Mouse (Mus musculus) heart, postnatal 0 days (tissue): ENCODE data around the gene Numb. TPM values are rescaled to one million over a fixed set of nuclear protein-coding genes. Genes with fewer than 3 reads are reported as not detected.

Experiments used
- ATAC-seq: fragments of 200-750 bp; cut with Nextera tagmentation; 2 replicates; pipeline ENCODE4 v1.8.0; 2017; ENCODE audit warnings: low read depth, moderate number of reproducible peaks, moderate library complexity; ENCODE audit not compliant: insufficient read depth
- DNase-seq: peaks from one replicate; pipeline ENCODE4 v3.0.0-alpha.2; 2016; ENCODE audit warnings: low spot score
- H3K27ac ChIP-seq: fragments of 300-500 bp; sonication (generic); 2 replicates; pipeline ENCODE4 v1.5.1; 2014; ENCODE audit warnings: low read depth, mild to moderate bottlenecking
- H3K27me3 ChIP-seq: fragments of 300-500 bp; sonication (generic); 2 replicates; pipeline ENCODE4 v1.6.1; 2014; ENCODE audit warnings: low read length, mixed read lengths; ENCODE audit not compliant: control insufficient read depth, insufficient read depth
- H3K36me3 ChIP-seq: fragments of 300-500 bp; sonication (generic); replicated peaks from 2 replicates; pipeline ENCODE4 v1.6.1; 2014; ENCODE audit warnings: low read length, mixed read lengths; ENCODE audit not compliant: control insufficient read depth, insufficient read depth
- H3K4me1 ChIP-seq: fragments of 300-500 bp; sonication (generic); 2 replicates; pipeline ENCODE4 v1.6.1; 2014; ENCODE audit warnings: antibody characterized with exemption; ENCODE audit not compliant: control insufficient read depth, insufficient read depth
- H3K4me2 ChIP-seq: fragments of 300-500 bp; sonication (generic); 2 replicates; pipeline ENCODE4 v1.6.1; 2014; ENCODE audit warnings: low read depth, mild to moderate bottlenecking, low read length, moderate library complexity
- H3K4me3 ChIP-seq: fragments of 300-500 bp; sonication (generic); 2 replicates; pipeline ENCODE4 v1.5.1; 2014; ENCODE audit warnings: low read depth, low read length
- H3K9ac ChIP-seq: fragments of 300-500 bp; sonication (generic); replicated peaks from 2 replicates; pipeline ENCODE4 v1.6.1; 2014; ENCODE audit warnings: low read depth, low read length, mixed read lengths
- H3K9me3 ChIP-seq: fragments of 300-500 bp; sonication (generic); replicated peaks from 2 replicates; pipeline ENCODE4 v1.6.1; 2016; ENCODE audit warnings: low read length; ENCODE audit not compliant: control insufficient read depth
- CTCF ChIP-seq: IDR thresholded peaks from 2 replicates; pipeline ENCODE4 v1.5.1; 2016; ENCODE audit warnings: antibody characterized with exemption, control low read depth, low read depth
- EP300 ChIP-seq: IDR thresholded peaks from 2 replicates; pipeline ENCODE4 v1.6.1; 2016; ENCODE audit warnings: antibody characterized with exemption, low read depth
- WGBS: fragments of 180-500 bp; shearing (Covaris S2); extraction: QIAGEN DNeasy Blood & Tissue Kit; methylation state at CpG from one replicate; pipeline ENCODE4 v1.1.7; 2014; 5-methylcytosine and 5-hydroxymethylcytosine counted together
- polyA plus RNA-seq: library from polyadenylated mRNA; unstranded; fragments of >200 nt; fragmentation: Nextera tagmentation; extraction: Ambion mirVana; gene quantifications from 2 replicates; pipeline ENCODE4 v1.2.1, GENCODE M21; 2015
- total RNA-seq: library from RNA; depleted of rRNA; stranded (reverse); fragments of >200 nt; gene quantifications from 2 replicates; pipeline ENCODE4 v1.2.3, GENCODE M21; 2014; ENCODE audit warnings: low replicate concordance

Gene Numb
- total and polyA plus RNA-seq, 2 experiments from 2014 or later, result 19.0 to 42.1 TPM

DNA sequence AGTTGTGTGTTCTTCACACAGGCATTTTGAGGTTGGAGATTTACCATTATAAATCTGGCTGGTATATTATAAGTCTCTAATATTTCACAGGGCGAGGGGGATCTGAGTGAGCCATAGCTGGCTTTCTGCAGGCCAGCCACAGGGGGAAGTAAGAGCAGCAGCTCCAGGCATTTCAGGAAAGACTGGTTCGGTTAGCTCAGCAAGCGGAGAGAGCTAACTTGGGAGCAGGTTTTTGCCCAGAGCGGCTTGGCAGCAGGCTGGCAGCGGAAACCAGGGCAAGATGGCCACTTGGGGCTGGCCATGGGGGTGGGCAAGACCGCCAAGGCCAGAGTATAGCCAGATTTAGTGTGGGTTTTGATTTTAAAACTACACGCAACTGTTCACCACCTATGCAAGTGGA is 39.2 kb downstream of the Numb start:
- Histone ChIP-seq H3K9ac (no peak overlapping the region), H3K9me3 (no peaks in the 10 kb centered on the region), H3K4me3 (no peak overlapping the region), H3K27ac (no peak overlapping the region), H3K27me3 (no peaks in the 10 kb centered on the region), H3K36me3 (no peaks in the 10 kb centered on the region), H3K4me1 (no peaks in the 10 kb centered on the region), H3K4me2 (no peak overlapping the region)
- no peak for TF ChIP-seq CTCF
- no peak for TF ChIP-seq EP300
- ATAC-seq (no peak), DNase-seq (no peak)
- 86% methylated on average over 7 of the region's 7 CpGs for WGBS

DNA sequence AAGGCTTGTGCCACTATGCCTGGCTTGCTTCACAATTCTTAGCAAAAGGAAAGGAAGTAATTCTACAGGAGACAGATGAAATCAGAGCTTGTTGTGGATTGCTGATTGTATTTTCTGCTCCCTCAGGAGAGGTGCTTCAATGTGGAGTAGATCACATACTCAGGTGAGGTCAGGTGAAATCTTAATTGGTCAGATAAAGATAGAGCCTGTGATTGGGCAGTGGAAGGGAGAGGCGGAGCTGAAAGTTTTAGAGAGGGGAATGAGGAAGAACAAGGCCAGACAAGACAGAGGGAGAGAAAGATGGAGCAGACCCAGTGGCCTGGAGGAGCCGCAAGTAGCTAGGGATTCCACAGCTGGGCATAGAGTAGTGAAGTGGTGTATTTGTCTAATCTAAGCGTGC is 39.6 kb downstream of the Numb start:
- no peaks in the 10 kb centered on the region for H3K9me3 ChIP-seq
- no peaks in the 10 kb centered on the region for H3K4me1 ChIP-seq
- H3K36me3 ChIP-seq, result no peaks in the 10 kb centered on the region
- TF ChIP-seq CTCF, result no peak
- no peak for TF ChIP-seq EP300
- H3K4me3 ChIP-seq, result no peak overlapping the region
- H3K4me2 ChIP-seq, result no peak overlapping the region
- no peaks in the 10 kb centered on the region for H3K27me3 ChIP-seq
- ATAC-seq (no peak), DNase-seq (no peak)
- 96% methylated on average over 3 of the region's 3 CpGs for WGBS
- no peak overlapping the region for H3K9ac ChIP-seq
- no peak overlapping the region for H3K27ac ChIP-seq

DNA sequence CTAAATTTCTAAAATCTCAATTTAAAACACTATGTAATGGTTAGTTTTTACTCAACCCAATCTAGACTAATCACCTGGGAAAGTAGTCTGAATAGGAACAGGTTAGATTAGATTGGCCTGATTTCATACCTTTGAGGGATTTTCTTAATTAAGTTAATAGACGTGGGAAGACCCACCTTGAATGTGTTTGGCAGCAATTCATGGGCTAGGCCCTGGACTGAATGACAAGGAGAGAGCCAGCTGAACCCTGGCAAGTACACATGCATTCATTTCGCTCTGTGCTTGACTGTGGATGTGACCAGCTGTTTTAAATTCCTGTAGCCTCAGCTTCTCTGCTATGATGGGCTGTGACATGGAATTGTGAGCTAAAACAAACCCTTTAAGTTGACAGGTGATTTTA is 40.8 kb downstream of the Numb start:
- H3K27me3 ChIP-seq, result no peaks in the 10 kb centered on the region
- no peak overlapping the region for H3K4me2 ChIP-seq
- ATAC-seq, result no peak
- no peak overlapping the region for H3K9ac ChIP-seq
- no peaks in the 10 kb centered on the region; the same call in 1 of the 2 replicates for H3K36me3 ChIP-seq
- WGBS, result 65% methylated on average over 2 of the region's 2 CpGs
- H3K27ac ChIP-seq, result no peak overlapping the region
- H3K4me1 ChIP-seq, result no peaks in the 10 kb centered on the region
- TF ChIP-seq EP300 (no peak), CTCF (no peak)
- H3K9me3 ChIP-seq, result no peaks in the 10 kb centered on the region
- no peak for DNase-seq
- H3K4me3 ChIP-seq, result no peak overlapping the region

DNA sequence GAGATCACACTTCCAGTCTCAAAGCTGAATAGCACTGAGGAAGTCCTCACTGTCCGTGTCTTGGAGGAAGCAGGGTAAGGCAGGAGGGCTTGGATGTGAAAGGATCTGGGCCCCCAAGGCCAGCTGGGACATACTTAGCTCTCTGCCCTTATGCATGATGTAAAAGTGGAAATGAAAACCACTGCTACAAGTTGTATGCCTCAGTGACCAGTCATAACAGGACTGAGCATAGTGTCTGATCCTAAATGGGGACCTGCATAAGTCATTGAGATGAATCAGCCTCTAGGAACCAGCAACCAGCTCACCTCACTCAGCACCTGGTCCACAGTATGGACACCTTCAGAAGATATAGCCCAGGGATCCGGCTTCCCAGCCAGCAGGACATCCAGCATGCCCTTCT is 46.6 kb downstream of the Numb start:
- H3K27me3 ChIP-seq, result no peaks in the 10 kb centered on the region
- peaks cover 14% of the 10 kb centered on the region for H3K36me3 ChIP-seq
- no peak overlapping the region for H3K9ac ChIP-seq
- H3K27ac ChIP-seq, result no peak overlapping the region
- no peak overlapping the region for H3K4me2 ChIP-seq
- ATAC-seq (no peak), DNase-seq (no peak)
- 0 out of 2 replicates have a peak, but pooled peaks cover 8% of the 10 kb centered on the region for H3K4me1 ChIP-seq
- no peak overlapping the region for H3K4me3 ChIP-seq
- 83% methylated on average over 2 of the region's 2 CpGs for WGBS
- TF ChIP-seq CTCF, result no peak
- TF ChIP-seq EP300, result no peak
- H3K9me3 ChIP-seq, result no peaks in the 10 kb centered on the region

DNA sequence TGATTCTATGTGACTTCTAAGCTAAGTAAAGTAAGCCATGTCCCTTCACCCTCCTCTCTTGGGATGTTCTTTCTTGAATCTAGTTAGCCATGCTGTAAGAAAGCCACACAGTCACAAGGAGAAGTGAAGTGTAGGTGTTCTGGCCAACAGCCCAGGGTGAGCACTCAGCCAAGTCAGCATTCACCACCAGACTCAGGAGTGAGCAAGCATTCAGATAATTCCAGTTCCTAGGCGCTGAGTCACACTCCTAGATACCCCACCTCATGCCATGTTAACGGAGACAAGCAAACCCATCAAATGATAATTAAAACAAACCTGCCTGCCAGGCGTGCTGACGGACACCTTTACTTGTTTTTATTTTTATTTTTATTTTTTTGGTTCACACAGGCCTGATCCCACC is 47.1 kb downstream of the Numb start:
- H3K36me3 ChIP-seq, result peaks cover 14% of the 10 kb centered on the region
- DNase-seq (peak; percentile 9), ATAC-seq (no peak)
- WGBS, result 44% methylated on average over 4 of the region's 4 CpGs
- H3K9ac ChIP-seq, result no peak overlapping the region
- no peaks in the 10 kb centered on the region for H3K27me3 ChIP-seq
- H3K27ac ChIP-seq, result no peak overlapping the region
- H3K4me3 ChIP-seq, result no peak overlapping the region
- 0 out of 2 replicates have a peak, but pooled peaks cover 8% of the 10 kb centered on the region for H3K4me1 ChIP-seq
- no peaks in the 10 kb centered on the region for H3K9me3 ChIP-seq
- no peak overlapping the region for H3K4me2 ChIP-seq
- TF ChIP-seq CTCF, result no peak
- no peak for TF ChIP-seq EP300

DNA sequence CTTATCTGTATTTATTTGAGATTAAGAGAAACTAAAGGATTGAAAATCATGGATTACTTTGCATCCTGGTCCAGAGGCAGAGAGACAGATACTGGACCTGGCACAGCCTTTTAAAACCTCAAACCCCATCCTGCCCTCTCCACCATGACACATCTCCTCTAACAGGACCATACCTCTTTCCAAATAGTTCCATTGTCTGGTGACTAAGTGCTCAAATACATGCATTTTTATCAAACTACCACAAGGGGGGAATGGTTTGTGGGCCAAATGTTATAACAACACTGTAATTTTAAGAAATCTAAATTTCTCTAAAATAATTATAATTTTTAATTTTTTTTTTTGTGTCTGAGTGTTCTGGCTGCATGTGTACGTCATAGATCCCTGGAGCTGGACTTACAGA is 57.2 kb downstream of the Numb start:
- Histone ChIP-seq H3K4me2 (no peak overlapping the region), H3K4me1 (no peaks in the 10 kb centered on the region), H3K9ac (no peak overlapping the region), H3K27me3 (no peaks in the 10 kb centered on the region), H3K27ac (no peak overlapping the region), H3K9me3 (no peaks in the 10 kb centered on the region), H3K36me3 (no peaks in the 10 kb centered on the region), H3K4me3 (no peak overlapping the region)
- TF ChIP-seq CTCF (no peak), EP300 (no peak)
- DNase-seq, result no peak
- WGBS, result 94% methylated on average over 1 of the region's 1 CpGs
- ATAC-seq, result no peak
